Mouse (Mus musculus): ENCODE results near the gene Tarbp2. TPM values are rescaled to one million over a fixed set of nuclear protein-coding genes. Genes with fewer than 3 reads are reported as not detected.

The Tarbp2 gene
- total RNA-seq, 2 experiments from 2014 or later, result 45.9 to 53.1 TPM

- intact Hi-C loops (cut with DNase I), result loop anchor here (2.0 kb wide), 1 partner anchor 51 kb away; no protein-coding TSS in a partner anchor
- DNase-seq, result no peak
Measured at GRCm38 (mm10) chr15:102519211-102520141, 1.5 kb downstream of the Tarbp2 start.

- no peak for DNase-seq
- intact Hi-C loops (cut with DNase I), result no loop called here
Measured at GRCm38 (mm10) chr15:102520416-102520815, 2.4 kb downstream of the Tarbp2 start.

GRCm38 (mm10) chr15:102521480-102521879 is 3.5 kb downstream of the Tarbp2 start:
- DNase-seq, result no peak
- intact Hi-C loops (cut with DNase I), result no loop called here

- intact Hi-C loops (cut with DNase I), result loop anchor here (2.0 kb wide), 1 partner anchor 62 kb away; no protein-coding TSS in a partner anchor
- DNase-seq, result peak; percentile 78 to 87
Measured at GRCm38 (mm10) chr15:102524892-102525485, 7.0 kb downstream of the Tarbp2 start, which contains the start of gene Npff. Gene Npff, minus strand, starts transcription at chr15:102524942.

- DNase-seq, result no peak
- intact Hi-C loops (cut with DNase I), result no loop called here
Measured at GRCm38 (mm10) chr15:102526111-102527002, 8.4 kb downstream of the Tarbp2 start.

GRCm38 (mm10) chr15:102527936-102528335 is 9.9 kb downstream of the Tarbp2 start:
- intact Hi-C loops (cut with DNase I), result no loop called here
- DNase-seq, result no peak

- no peak for DNase-seq
- intact Hi-C loops (cut with DNase I), result no loop called here
Measured at GRCm38 (mm10) chr15:102528396-102528795, 10.4 kb downstream of the Tarbp2 start.

GRCm38 (mm10) chr15:102530566-102530965 is 12.6 kb downstream of the Tarbp2 start:
- DNase-seq, result no peak
- intact Hi-C loops (cut with DNase I), result no loop called here

GRCm38 (mm10) chr15:102531586-102531985 is 13.6 kb downstream of the Tarbp2 start:
- no peak for DNase-seq
- intact Hi-C loops (cut with DNase I), result no loop called here

- DNase-seq, result no peak
- intact Hi-C loops (cut with DNase I), result no loop called here
Measured at GRCm38 (mm10) chr15:102532106-102532900, 14.3 kb downstream of the Tarbp2 start.

- intact Hi-C loops (cut with DNase I), result no loop called here
- no peak for DNase-seq
Measured at GRCm38 (mm10) chr15:102533926-102534325, 15.9 kb downstream of the Tarbp2 start.

- intact Hi-C loops (cut with DNase I), result no loop called here
Measured at GRCm38 (mm10) chr15:102544801-102545200, 26.8 kb downstream of the Tarbp2 start.

GRCm38 (mm10) chr15:102546246-102546645 is 28.3 kb downstream of the Tarbp2 start:
- DNase-seq, result no peak
- intact Hi-C loops (cut with DNase I), result no loop called here

More at GRCm38 (mm10) chr15:102544801-102545200, 26.8 kb downstream of the Tarbp2 start:
- DNase-seq, result no peak

- intact Hi-C loops (cut with DNase I), result no loop called here
Measured at GRCm38 (mm10) chr15:102546677-102547427, 28.9 kb downstream of the Tarbp2 start.

GRCm38 (mm10) chr15:102547478-102547877 is 29.5 kb downstream of the Tarbp2 start:
- intact Hi-C loops (cut with DNase I), result no loop called here
- DNase-seq, result peak; percentile 58 to 63

More at GRCm38 (mm10) chr15:102546677-102547427, 28.9 kb downstream of the Tarbp2 start:
- DNase-seq, result peak; percentile 81 to 84

- DNase-seq, result no peak
- intact Hi-C loops (cut with DNase I), result no loop called here
Measured at GRCm38 (mm10) chr15:102552599-102552998, 34.6 kb downstream of the Tarbp2 start.

- DNase-seq, result no peak
- intact Hi-C loops (cut with DNase I), result loop anchor here (5.0 kb wide), 1 partner anchor 112 kb away; no protein-coding TSS in a partner anchor
Measured at GRCm38 (mm10) chr15:102555581-102555980, 37.6 kb downstream of the Tarbp2 start.

- intact Hi-C loops (cut with DNase I), result loop anchor here (5.0 kb wide), 1 partner anchor 110 kb away; no protein-coding TSS in a partner anchor
- DNase-seq, result no peak
Measured at GRCm38 (mm10) chr15:102557580-102557979, 39.6 kb downstream of the Tarbp2 start.

- DNase-seq, result no peak
- intact Hi-C loops (cut with DNase I), result no loop called here
Measured at GRCm38 (mm10) chr15:102562491-102562890, 44.5 kb downstream of the Tarbp2 start.

All from heart, postnatal 10 days (tissue).